Mouse (Mus musculus): Measurements from ENCODE around the gene Fdxr. TPM values are rescaled to one million over a fixed set of nuclear protein-coding genes. Genes with fewer than 3 reads are reported as not detected.

The Fdxr gene
- total RNA-seq, 2 experiments from 2014 or later, result 9.1 to 19.1 TPM

GRCm38 (mm10) chr11:115290314-115290713 lies 13.5 kb upstream of the Fdxr start:
- no peak for ATAC-seq (replicated peaks; ENCODE audit: poor library complexity)

- ATAC-seq (replicated peaks; ENCODE audit: poor library complexity), result no peak
Measured at GRCm38 (mm10) chr11:115289885-115290284, 13.0 kb upstream of the Fdxr start.

- no peak for ATAC-seq (replicated peaks; ENCODE audit: poor library complexity)
Measured at GRCm38 (mm10) chr11:115288305-115288704, 11.5 kb upstream of the Fdxr start.

GRCm38 (mm10) chr11:115287386-115287785 lies 10.5 kb upstream of the Fdxr start:
- ATAC-seq (replicated peaks; ENCODE audit: poor library complexity), result peak; percentile 40

GRCm38 (mm10) chr11:115286201-115286993 lies 9.5 kb upstream of the Fdxr start:
- ATAC-seq (replicated peaks; ENCODE audit: poor library complexity), result no peak

- ATAC-seq (replicated peaks; ENCODE audit: poor library complexity), result peak; percentile 76
Measured at GRCm38 (mm10) chr11:115285282-115285681, 8.4 kb upstream of the Fdxr start.

- no peak for ATAC-seq (replicated peaks; ENCODE audit: poor library complexity)
Measured at GRCm38 (mm10) chr11:115283891-115284620, 7.2 kb upstream of the Fdxr start.

GRCm38 (mm10) chr11:115283486-115283765 lies 6.6 kb upstream of the Fdxr start:
- no peak for ATAC-seq (replicated peaks; ENCODE audit: poor library complexity)

GRCm38 (mm10) chr11:115282723-115283485 lies 6.1 kb upstream of the Fdxr start:
- ATAC-seq (replicated peaks; ENCODE audit: poor library complexity), result no peak

- no peak for ATAC-seq (replicated peaks; ENCODE audit: poor library complexity)
Measured at GRCm38 (mm10) chr11:115282295-115282694, 5.4 kb upstream of the Fdxr start.

- peak; percentile 16; the same call in 1 of the 2 replicates for ATAC-seq (replicated peaks; ENCODE audit: poor library complexity)
Measured at GRCm38 (mm10) chr11:115279726-115280125, 2.9 kb upstream of the Fdxr start.

GRCm38 (mm10) chr11:115278176-115278575 lies 1.3 kb upstream of the Fdxr start:
- ATAC-seq (replicated peaks; ENCODE audit: poor library complexity), result no peak

- no peak for ATAC-seq (replicated peaks; ENCODE audit: poor library complexity)
Measured at GRCm38 (mm10) chr11:115277604-115277975, 740 bp upstream of the Fdxr start.

GRCm38 (mm10) chr11:115275954-115276353 lies 896 bp downstream of the Fdxr start:
- ATAC-seq (replicated peaks; ENCODE audit: poor library complexity), result no peak

- no peak for ATAC-seq (replicated peaks; ENCODE audit: poor library complexity)
Measured at GRCm38 (mm10) chr11:115275509-115275908, 1.3 kb downstream of the Fdxr start.

- no peak for ATAC-seq (replicated peaks; ENCODE audit: poor library complexity)
Measured at GRCm38 (mm10) chr11:115274771-115275170, 2.1 kb downstream of the Fdxr start.

GRCm38 (mm10) chr11:115274178-115274577 lies 2.7 kb downstream of the Fdxr start:
- no peak for ATAC-seq (replicated peaks; ENCODE audit: poor library complexity)

GRCm38 (mm10) chr11:115273735-115274134 lies 3.1 kb downstream of the Fdxr start:
- no peak for ATAC-seq (replicated peaks; ENCODE audit: poor library complexity)

GRCm38 (mm10) chr11:115272894-115273498 lies 3.9 kb downstream of the Fdxr start:
- no peak for ATAC-seq (replicated peaks; ENCODE audit: poor library complexity)

- no peak for ATAC-seq (replicated peaks; ENCODE audit: poor library complexity)
Measured at GRCm38 (mm10) chr11:115271481-115271880, 5.4 kb downstream of the Fdxr start.

GRCm38 (mm10) chr11:115271052-115271451 lies 5.8 kb downstream of the Fdxr start:
- ATAC-seq (replicated peaks; ENCODE audit: poor library complexity), result no peak

All from megakaryocyte progenitor cell, adult 5-6 weeks (primary cell).